Mouse (Mus musculus): Measurements from ENCODE around the gene B230104I21Rik. TPM values are rescaled to one million over a fixed set of nuclear protein-coding genes. Genes with fewer than 3 reads are reported as not detected.
A peak's percentile ranks its signal among the peaks of the same experiment; 100 is the strongest.

B230104I21Rik gene
- polyA plus RNA-seq, 1 experiment = not detected

DNA sequence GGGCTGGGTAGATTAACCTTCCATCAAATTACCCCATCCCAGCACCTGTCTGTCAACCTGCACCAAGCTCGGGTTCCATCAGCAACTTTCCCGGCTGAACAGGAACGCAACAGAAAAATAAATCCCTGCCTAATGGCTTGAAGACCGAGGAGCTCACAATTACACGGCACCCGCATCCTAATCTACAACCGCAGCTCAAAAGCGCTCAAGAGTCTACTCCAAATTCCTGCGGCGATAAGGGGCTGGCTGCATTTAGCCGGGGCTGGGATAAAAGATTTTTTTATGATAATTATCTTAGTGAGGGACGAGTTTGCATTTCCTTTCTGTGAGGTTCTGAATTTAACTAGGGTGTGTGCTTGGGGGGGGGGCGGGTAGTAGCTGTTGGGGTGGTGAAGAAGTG lies 16.3 kb downstream of the B230104I21Rik start:
- TF ChIP-seq CTCF (IDR thresholded peaks at IDR 0.05; ENCODE audit: borderline replicate concordance, extremely low read depth, insufficient read depth, insufficient read length) (no peak), POLR2A (IDR thresholded peaks at IDR 0.05; ENCODE audit: borderline replicate concordance, extremely low read depth, insufficient read depth, insufficient read length, poor library complexity, severe bottlenecking) (no peak)
- peak; percentile 55 for DNase-seq (ENCODE audit: low read depth)

DNA sequence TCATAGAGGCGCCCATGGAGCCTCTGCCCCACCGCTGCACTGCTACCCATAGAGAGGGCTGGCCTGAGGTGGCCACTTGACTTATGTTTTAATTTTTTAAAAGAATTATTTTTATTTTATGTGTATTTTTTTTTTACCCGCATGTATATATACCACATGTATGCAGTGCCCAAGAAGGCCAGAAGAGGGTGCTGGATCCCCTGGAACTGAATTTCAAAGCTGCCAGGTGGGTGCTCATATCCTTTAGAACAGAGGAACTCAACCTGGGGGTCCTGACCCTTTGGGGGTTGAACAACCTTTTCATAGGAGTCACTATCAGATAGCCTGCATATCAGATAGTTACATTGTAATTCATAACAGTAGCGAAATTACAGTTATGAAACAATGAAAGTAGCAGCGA lies 19.5 kb downstream of the B230104I21Rik start:
- TF ChIP-seq CTCF (IDR thresholded peaks at IDR 0.05; ENCODE audit: borderline replicate concordance, extremely low read depth, insufficient read depth, insufficient read length) (peak; percentile 24; the same call in 1 of the 2 replicates), POLR2A (IDR thresholded peaks at IDR 0.05; ENCODE audit: borderline replicate concordance, extremely low read depth, insufficient read depth, insufficient read length, poor library complexity, severe bottlenecking) (no peak)
- DNase-seq (ENCODE audit: low read depth) = no peak

DNA sequence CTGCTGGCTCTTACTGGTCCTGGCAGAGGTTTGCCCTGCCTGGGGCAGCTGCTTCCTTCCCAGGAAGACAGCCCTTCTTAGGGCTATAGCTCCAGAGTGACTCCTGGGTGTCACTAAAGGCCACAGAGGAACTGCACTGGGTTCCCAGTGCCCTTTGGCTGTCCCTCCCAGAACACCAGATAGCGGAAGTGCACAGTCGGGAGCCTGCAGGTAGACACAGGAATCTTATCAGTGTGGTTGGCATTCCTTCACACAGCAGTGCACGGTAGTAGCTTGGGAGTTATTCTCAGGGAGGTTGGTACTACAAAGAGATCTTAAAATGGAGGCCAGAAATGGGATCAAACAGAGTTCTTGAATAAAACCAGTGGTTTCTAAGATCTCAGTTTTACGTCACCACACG lies 22.4 kb downstream of the B230104I21Rik start:
- no peak for DNase-seq (ENCODE audit: low read depth)

GRCm38 (mm10) chr4:154358816-154359215 lies 22.9 kb downstream of the B230104I21Rik start:
- DNase-seq (ENCODE audit: low read depth) = peak; percentile 22
- TF ChIP-seq POLR2A (IDR thresholded peaks at IDR 0.05; ENCODE audit: borderline replicate concordance, extremely low read depth, insufficient read depth, insufficient read length, poor library complexity, severe bottlenecking) = no peak
- no peak for TF ChIP-seq CTCF (IDR thresholded peaks at IDR 0.05; ENCODE audit: borderline replicate concordance, extremely low read depth, insufficient read depth, insufficient read length)

More for the DNA sequence above, 22.4 kb downstream of the B230104I21Rik start:
- no peak for TF ChIP-seq CTCF (IDR thresholded peaks at IDR 0.05; ENCODE audit: borderline replicate concordance, extremely low read depth, insufficient read depth, insufficient read length)
- no peak for TF ChIP-seq POLR2A (IDR thresholded peaks at IDR 0.05; ENCODE audit: borderline replicate concordance, extremely low read depth, insufficient read depth, insufficient read length, poor library complexity, severe bottlenecking)

DNA sequence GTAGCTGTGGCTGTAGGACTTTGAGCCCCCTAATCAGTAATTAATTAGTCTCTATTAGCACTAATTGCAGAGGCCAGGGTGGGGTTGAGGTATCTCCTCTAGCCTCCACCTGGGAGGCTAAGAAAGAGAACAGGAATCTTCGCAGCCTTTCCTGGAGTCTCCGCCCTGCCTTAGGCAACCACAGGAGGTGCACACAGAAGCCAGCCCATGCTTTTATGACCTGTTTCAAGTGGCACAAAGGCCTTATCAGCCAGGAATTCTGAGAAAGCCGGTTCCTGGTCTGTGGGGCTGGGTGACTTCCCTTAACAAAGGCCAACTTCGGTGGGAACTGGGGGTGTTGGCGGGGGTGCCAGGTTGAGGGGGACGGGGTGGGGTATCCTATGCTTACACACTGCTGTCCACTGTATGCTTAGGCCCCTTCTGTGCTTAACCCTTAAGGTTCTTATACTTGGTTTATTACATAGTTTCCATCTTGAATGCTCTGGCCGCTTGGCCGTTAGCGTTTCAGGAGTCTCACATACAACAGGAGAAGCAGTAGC lies 23.9 kb downstream of the B230104I21Rik start:
- TF ChIP-seq POLR2A (IDR thresholded peaks at IDR 0.05; ENCODE audit: borderline replicate concordance, extremely low read depth, insufficient read depth, insufficient read length, poor library complexity, severe bottlenecking) (no peak), CTCF (IDR thresholded peaks at IDR 0.05; ENCODE audit: borderline replicate concordance, extremely low read depth, insufficient read depth, insufficient read length) (no peak)
- DNase-seq (ENCODE audit: low read depth) = no peak

GRCm38 (mm10) chr4:154360441-154360840 lies 24.5 kb downstream of the B230104I21Rik start:
- no peak for DNase-seq (ENCODE audit: low read depth)
- TF ChIP-seq CTCF (IDR thresholded peaks at IDR 0.05; ENCODE audit: borderline replicate concordance, extremely low read depth, insufficient read depth, insufficient read length) (no peak), POLR2A (IDR thresholded peaks at IDR 0.05; ENCODE audit: borderline replicate concordance, extremely low read depth, insufficient read depth, insufficient read length, poor library complexity, severe bottlenecking) (no peak)

GRCm38 (mm10) chr4:154360850-154361249 lies 24.9 kb downstream of the B230104I21Rik start:
- TF ChIP-seq CTCF (IDR thresholded peaks at IDR 0.05; ENCODE audit: borderline replicate concordance, extremely low read depth, insufficient read depth, insufficient read length) = no peak
- TF ChIP-seq POLR2A (IDR thresholded peaks at IDR 0.05; ENCODE audit: borderline replicate concordance, extremely low read depth, insufficient read depth, insufficient read length, poor library complexity, severe bottlenecking) = no peak

GRCm38 (mm10) chr4:154364752-154365151 lies 28.8 kb downstream of the B230104I21Rik start:
- TF ChIP-seq CTCF (IDR thresholded peaks at IDR 0.05; ENCODE audit: borderline replicate concordance, extremely low read depth, insufficient read depth, insufficient read length) = no peak
- no peak for TF ChIP-seq POLR2A (IDR thresholded peaks at IDR 0.05; ENCODE audit: borderline replicate concordance, extremely low read depth, insufficient read depth, insufficient read length, poor library complexity, severe bottlenecking)
- no peak for DNase-seq (ENCODE audit: low read depth)

More at GRCm38 (mm10) chr4:154360850-154361249, 24.9 kb downstream of the B230104I21Rik start:
- no peak for DNase-seq (ENCODE audit: low read depth)

DNA sequence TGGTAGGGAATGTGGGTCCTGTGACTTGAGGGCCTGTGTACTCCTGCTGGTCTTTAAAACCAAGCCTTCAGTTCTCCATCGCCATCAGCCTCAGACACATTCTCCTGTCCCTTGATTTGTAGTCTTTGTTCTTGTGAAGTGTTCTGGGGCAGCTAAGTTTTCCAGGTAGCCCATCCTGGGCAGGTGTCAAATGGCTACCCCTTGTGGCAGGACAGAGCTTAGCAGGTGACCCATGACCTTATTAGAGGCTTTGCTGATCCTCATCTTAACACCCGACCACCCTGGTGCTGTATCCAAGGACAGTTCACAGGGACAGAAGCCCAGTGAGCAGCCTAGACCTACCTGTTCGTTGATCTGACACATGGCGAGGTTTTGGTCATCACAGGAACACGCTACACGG lies 30.9 kb downstream of the B230104I21Rik start:
- DNase-seq (ENCODE audit: low read depth) = no peak

GRCm38 (mm10) chr4:154369089-154369488 lies 33.2 kb downstream of the B230104I21Rik start:
- no peak for DNase-seq (ENCODE audit: low read depth)
- TF ChIP-seq CTCF (IDR thresholded peaks at IDR 0.05; ENCODE audit: borderline replicate concordance, extremely low read depth, insufficient read depth, insufficient read length) = no peak
- no peak for TF ChIP-seq POLR2A (IDR thresholded peaks at IDR 0.05; ENCODE audit: borderline replicate concordance, extremely low read depth, insufficient read depth, insufficient read length, poor library complexity, severe bottlenecking)

More for the DNA sequence above, 30.9 kb downstream of the B230104I21Rik start:
- no peak for TF ChIP-seq POLR2A (IDR thresholded peaks at IDR 0.05; ENCODE audit: borderline replicate concordance, extremely low read depth, insufficient read depth, insufficient read length, poor library complexity, severe bottlenecking)
- no peak for TF ChIP-seq CTCF (IDR thresholded peaks at IDR 0.05; ENCODE audit: borderline replicate concordance, extremely low read depth, insufficient read depth, insufficient read length)

DNA sequence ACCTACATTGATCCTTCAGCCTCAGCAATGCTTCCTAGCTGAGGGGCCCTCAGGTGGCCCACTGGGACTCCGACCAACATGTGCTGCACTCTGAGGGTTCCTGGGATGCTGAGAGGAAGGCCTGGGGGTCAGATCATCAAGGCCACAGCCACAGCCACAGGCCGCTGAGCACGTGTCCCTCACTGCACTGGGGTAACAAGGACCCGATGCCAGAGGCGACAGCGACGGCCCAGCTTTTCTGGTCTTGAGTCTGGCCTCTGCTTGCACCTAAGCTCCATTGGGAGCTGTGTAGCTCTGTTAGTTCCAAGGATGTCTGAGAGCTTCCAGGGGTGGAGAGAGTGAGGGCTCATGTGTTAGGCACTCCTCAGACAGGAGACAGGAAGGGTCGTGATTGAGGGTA lies 34.9 kb downstream of the B230104I21Rik start:
- DNase-seq (ENCODE audit: low read depth) = no peak
- TF ChIP-seq CTCF (IDR thresholded peaks at IDR 0.05; ENCODE audit: borderline replicate concordance, extremely low read depth, insufficient read depth, insufficient read length) (no peak), POLR2A (IDR thresholded peaks at IDR 0.05; ENCODE audit: borderline replicate concordance, extremely low read depth, insufficient read depth, insufficient read length, poor library complexity, severe bottlenecking) (no peak)

GRCm38 (mm10) chr4:154371542-154372247 lies 35.8 kb downstream of the B230104I21Rik start:
- peak; percentile 37 for DNase-seq (ENCODE audit: low read depth)
- TF ChIP-seq CTCF (IDR thresholded peaks at IDR 0.05; ENCODE audit: borderline replicate concordance, extremely low read depth, insufficient read depth, insufficient read length) = no peak
- TF ChIP-seq POLR2A (IDR thresholded peaks at IDR 0.05; ENCODE audit: borderline replicate concordance, extremely low read depth, insufficient read depth, insufficient read length, poor library complexity, severe bottlenecking) = no peak
